Mouse (Mus musculus): ENCODE results near the gene Nav2. TPM values are rescaled to one million over a fixed set of nuclear protein-coding genes. Genes with fewer than 3 reads are reported as not detected.

Gene Nav2
- total and polyA plus RNA-seq, 3 experiments: under 0.01 TPM; not detected in 2

DNA sequence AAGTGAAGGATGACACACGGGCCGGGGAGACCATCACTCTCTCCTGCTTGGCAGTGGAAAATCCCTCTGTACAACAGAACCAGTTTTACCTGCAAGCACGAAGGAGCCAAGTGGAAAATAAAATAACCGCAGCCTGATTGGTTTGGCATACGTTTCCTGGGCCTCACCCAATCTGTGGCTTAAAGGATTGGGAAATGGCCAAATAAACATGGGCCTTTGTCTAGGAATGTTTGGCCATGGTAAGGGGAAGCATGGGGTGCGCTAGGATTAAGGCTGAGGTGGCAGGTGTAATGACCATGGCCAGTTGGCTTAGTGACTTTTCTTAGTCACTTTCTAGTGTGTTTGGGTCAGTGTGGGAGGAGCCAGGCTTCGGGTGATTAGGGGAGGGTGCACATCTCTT, 424.1 kb downstream of the Nav2 start:
- Histone ChIP-seq H3K79me2 (replicated peaks; ENCODE audit: control insufficient read depth, extremely low read depth, insufficient read depth, poor library complexity, severe bottlenecking) (no peaks in the 10 kb centered on the region), H3K4me3 (replicated peaks in 1 of 3; ENCODE audit: low read depth in 2 of 3, low read length in 2 of 3, poor library complexity in 1 of 3) (no peak overlapping the region), H3K36me3 (replicated peaks in 1 of 2; ENCODE audit: control insufficient read depth in 1 of 2, insufficient read depth in 1 of 2, low read length in 1 of 2) (no peaks in the 10 kb centered on the region), H3K27me3 (replicated peaks) (peaks cover 67% of the 10 kb centered on the region), H3K9ac (ENCODE audit: insufficient read depth, low read depth) (no peak overlapping the region), H3K9me3 (replicated peaks; ENCODE audit: low read length) (no peaks in the 10 kb centered on the region), H3K4me1 (ENCODE audit: control insufficient read depth in 1 of 2, insufficient read depth in 2 of 2) (no peaks in the 10 kb centered on the region), H3K4me2 (ENCODE audit: insufficient read depth, low read depth, poor library complexity, severe bottlenecking) (no peak overlapping the region), H3K27ac (ENCODE audit: insufficient read depth, low read depth) (no peak overlapping the region)
- in situ Hi-C loops (cut with MboI; ENCODE audit: low pct_ligation_motif_present, low pct_unique_long_range_greater_than_20kb, low sequenced_read_pairs): no loop called here
- dilution Hi-C loops (cut with MboI; ENCODE audit: extremely low pct_ligation_motif_present, extremely low pct_unique_long_range_greater_than_20kb, low sequenced_read_pairs): no loop called here
- no peak for DNase-seq (ENCODE audit: extremely low read depth)
- no peak for TF ChIP-seq JUND (conservative IDR thresholded peaks at IDR 0.05; ENCODE audit: low read depth, low read length)
- no peak for TF ChIP-seq CTCF (conservative IDR thresholded peaks at IDR 0.05 in 1 of 2, IDR thresholded peaks at IDR 0.05 in 1 of 2; ENCODE audit: low read depth in 2 of 2, low read length in 2 of 2)
- TF ChIP-seq MAZ (IDR thresholded peaks at IDR 0.05; ENCODE audit: low read depth, low read length): no peak
- TF ChIP-seq SMC3 (IDR thresholded peaks at IDR 0.05; ENCODE audit: low read depth, low read length): no peak

GRCm38 (mm10) chr7:49334163-49334562, 425.6 kb downstream of the Nav2 start:
- H3K36me3 ChIP-seq (replicated peaks in 1 of 2; ENCODE audit: control insufficient read depth in 1 of 2, insufficient read depth in 1 of 2, low read length in 1 of 2): no peaks in the 10 kb centered on the region
- no peak overlapping the region for H3K4me3 ChIP-seq (replicated peaks in 1 of 3; ENCODE audit: low read depth in 2 of 3, low read length in 2 of 3, poor library complexity in 1 of 3)
- H3K27me3 ChIP-seq (replicated peaks): peaks cover 60% of the 10 kb centered on the region
- no peak for DNase-seq (ENCODE audit: extremely low read depth)
- no peaks in the 10 kb centered on the region for H3K9me3 ChIP-seq (replicated peaks; ENCODE audit: low read length)
- dilution Hi-C loops (cut with MboI; ENCODE audit: extremely low pct_ligation_motif_present, extremely low pct_unique_long_range_greater_than_20kb, low sequenced_read_pairs): no loop called here
- H3K9ac ChIP-seq (ENCODE audit: insufficient read depth, low read depth): no peak overlapping the region
- no peaks in the 10 kb centered on the region for H3K4me1 ChIP-seq (ENCODE audit: control insufficient read depth in 1 of 2, insufficient read depth in 2 of 2)
- no peak overlapping the region for H3K4me2 ChIP-seq (ENCODE audit: insufficient read depth, low read depth, poor library complexity, severe bottlenecking)
- in situ Hi-C loops (cut with MboI; ENCODE audit: low pct_ligation_motif_present, low pct_unique_long_range_greater_than_20kb, low sequenced_read_pairs): no loop called here
- H3K79me2 ChIP-seq (replicated peaks; ENCODE audit: control insufficient read depth, extremely low read depth, insufficient read depth, poor library complexity, severe bottlenecking): no peaks in the 10 kb centered on the region
- no peak overlapping the region for H3K27ac ChIP-seq (ENCODE audit: insufficient read depth, low read depth)
- no peak for TF ChIP-seq ZNF384 (IDR thresholded peaks at IDR 0.05; ENCODE audit: low read depth, low read length)
- TF ChIP-seq IRF4 (IDR thresholded peaks at IDR 0.05; ENCODE audit: low read depth, low read length): no peak
- no peak for TF ChIP-seq MEF2A (IDR thresholded peaks at IDR 0.05; ENCODE audit: borderline replicate concordance, low read depth, low read length)
- TF ChIP-seq HCFC1 (IDR thresholded peaks at IDR 0.05; ENCODE audit: low read depth, low read length): no peak
- TF ChIP-seq CHD1 (IDR thresholded peaks at IDR 0.05; ENCODE audit: low read depth, low read length): no peak
- no peak for TF ChIP-seq SMC3 (IDR thresholded peaks at IDR 0.05; ENCODE audit: low read depth, low read length)
- TF ChIP-seq EP300 (IDR thresholded peaks at IDR 0.05; ENCODE audit: low read length): no peak
- TF ChIP-seq RAD21 (IDR thresholded peaks at IDR 0.05; ENCODE audit: low read depth, low read length): no peak
- no peak for TF ChIP-seq USF1 (IDR thresholded peaks at IDR 0.05; ENCODE audit: low read depth, low read length)
- TF ChIP-seq MAZ (IDR thresholded peaks at IDR 0.05; ENCODE audit: low read depth, low read length): no peak
- no peak for TF ChIP-seq ETS1 (conservative IDR thresholded peaks at IDR 0.05; ENCODE audit: low read depth, low read length)
- TF ChIP-seq GABPA (IDR thresholded peaks at IDR 0.05; ENCODE audit: insufficient replicate concordance, low read depth, low read length): no peak
- no peak for TF ChIP-seq MXI1 (IDR thresholded peaks at IDR 0.05; ENCODE audit: low read depth, low read length)
- no peak for TF ChIP-seq PAX5 (IDR thresholded peaks at IDR 0.05; ENCODE audit: low read length)
- TF ChIP-seq ZMIZ1 (IDR thresholded peaks at IDR 0.05; ENCODE audit: low read depth, low read length): no peak
- no peak for TF ChIP-seq MYC (IDR thresholded peaks at IDR 0.05; ENCODE audit: low read depth, low read length)
- TF ChIP-seq JUN (IDR thresholded peaks at IDR 0.05; ENCODE audit: insufficient read depth, low read depth, low read length): no peak
- TF ChIP-seq E2F4 (IDR thresholded peaks at IDR 0.05; ENCODE audit: insufficient replicate concordance, low read depth, low read length): no peak
- no peak for TF ChIP-seq ZKSCAN1 (IDR thresholded peaks at IDR 0.05; ENCODE audit: borderline replicate concordance, low read depth, low read length)
- TF ChIP-seq SIN3A (IDR thresholded peaks at IDR 0.05; ENCODE audit: low read length): no peak
